Mouse (Mus musculus) ES-E14 (cell line): ENCODE measurements around the gene Map4k3.

Source experiments
- CHD2 ChIP-seq: IDR thresholded peaks from 2 replicates; pipeline ENCODE4 v1.6.1; 2014; ENCODE audit warnings: mild to moderate bottlenecking, low read depth, low read length, inconsistent platforms
- MAFK ChIP-seq: IDR thresholded peaks from 2 replicates; pipeline ENCODE4 v1.6.1; 2014; ENCODE audit warnings: mild to moderate bottlenecking, low read depth, low read length, inconsistent platforms; ENCODE audit not compliant: insufficient read depth
- ZC3H11A ChIP-seq: IDR thresholded peaks from 2 replicates; pipeline ENCODE4 v1.6.1; 2012; ENCODE audit warnings: low read depth, mild to moderate bottlenecking, inconsistent platforms, low read length, borderline replicate concordance

DNA sequence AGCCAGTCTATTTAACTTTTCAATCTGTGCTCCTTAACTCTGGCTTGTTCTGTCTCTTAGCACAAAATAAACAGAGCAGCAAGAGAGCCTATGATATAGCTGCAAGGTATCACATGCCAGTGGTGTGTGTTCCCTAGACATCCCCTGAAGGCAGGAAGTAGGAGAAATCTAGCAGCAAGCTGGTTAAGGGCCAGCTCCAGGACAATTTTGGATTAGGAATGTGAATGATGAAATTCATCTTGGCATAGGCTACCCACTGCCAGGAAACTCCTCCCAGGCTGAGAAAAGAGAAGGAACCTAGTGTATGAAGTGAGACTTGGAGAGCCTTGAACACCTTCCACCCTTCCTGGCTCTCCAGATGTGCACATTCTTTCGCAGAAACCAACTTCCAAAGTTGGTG is 49.3 kb upstream of the Map4k3 start:
- no peak for TF ChIP-seq ZC3H11A
- TF ChIP-seq CHD2: no peak
- no peak for TF ChIP-seq MAFK
